Mouse (Mus musculus): ENCODE measurements at regions not wholly inside any gene's neighbourhood (a gene's known extent, or its start where the extent isn't known, plus 50 kb on each side); places are given as distances from the start of the nearest gene placed in this dataset.

DNA sequence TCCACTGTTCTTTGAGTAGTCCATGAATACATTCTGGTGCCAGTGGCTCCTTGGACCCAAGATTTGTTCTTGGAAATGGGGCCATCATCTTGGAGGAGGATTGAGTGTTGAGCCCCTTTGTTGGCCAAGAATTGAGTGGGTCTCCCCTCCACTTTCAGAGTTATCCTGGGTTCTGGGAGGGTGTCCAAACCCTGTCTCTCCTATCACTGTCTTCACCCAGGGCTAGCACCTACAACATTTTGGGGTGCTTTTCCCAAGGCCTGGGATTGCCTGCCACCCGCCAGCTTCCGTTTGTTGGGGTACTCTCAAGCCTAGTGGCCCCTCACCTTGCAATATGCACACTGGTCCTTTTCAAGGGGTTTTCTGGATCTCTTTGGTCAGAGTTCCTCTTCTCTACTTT is 568.8 kb upstream of the Tbl1xr1 start:
- no peak for DNase-seq (ENCODE audit: low read depth)

DNA sequence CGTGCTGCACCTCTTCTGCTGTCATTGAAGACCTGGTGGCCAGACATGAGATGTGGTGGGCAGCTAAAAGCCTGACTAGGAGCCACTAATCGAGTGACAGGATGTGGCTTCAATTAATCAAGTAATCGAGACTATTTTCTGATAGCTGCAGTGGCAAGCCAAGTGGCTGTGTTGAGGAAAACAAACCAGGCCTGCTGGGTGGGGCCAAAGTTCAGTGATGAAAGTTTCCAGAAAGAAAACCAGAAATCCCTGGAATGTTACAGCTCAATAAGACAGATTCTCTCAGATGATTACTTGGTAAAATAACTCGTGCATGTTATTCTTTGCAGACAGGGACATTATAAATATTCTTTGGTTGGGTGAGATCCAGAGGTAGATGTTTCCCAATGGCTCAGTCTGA is 564.4 kb upstream of the Tbl1xr1 start:
- no peak for DNase-seq (ENCODE audit: low read depth)

DNA sequence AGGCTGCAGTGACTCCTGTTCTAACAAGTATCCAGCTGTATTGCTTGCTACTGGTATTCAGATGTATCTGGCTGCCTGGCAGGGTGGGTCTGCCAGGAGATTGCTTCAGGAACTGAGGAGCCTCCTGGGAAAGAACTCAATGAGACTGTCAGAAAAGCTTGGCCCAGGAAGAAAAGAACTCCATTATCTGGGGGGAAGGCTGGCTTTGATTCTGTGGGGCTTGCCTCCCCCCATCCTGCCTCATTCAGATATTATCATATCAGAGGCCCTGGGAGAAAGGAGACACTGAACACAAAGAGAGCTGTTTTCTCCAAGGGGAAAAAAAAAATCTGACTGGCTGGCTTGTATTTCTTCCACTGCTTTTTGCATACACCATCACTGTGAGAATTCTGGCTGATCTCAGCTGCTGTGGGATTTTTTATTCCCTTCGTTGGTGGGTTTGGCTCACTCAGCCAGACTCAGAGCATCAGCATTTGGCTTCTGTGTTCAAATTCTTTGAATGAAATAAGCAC is 552.0 kb upstream of the Tbl1xr1 start:
- no peak for DNase-seq (ENCODE audit: low read depth)

DNA sequence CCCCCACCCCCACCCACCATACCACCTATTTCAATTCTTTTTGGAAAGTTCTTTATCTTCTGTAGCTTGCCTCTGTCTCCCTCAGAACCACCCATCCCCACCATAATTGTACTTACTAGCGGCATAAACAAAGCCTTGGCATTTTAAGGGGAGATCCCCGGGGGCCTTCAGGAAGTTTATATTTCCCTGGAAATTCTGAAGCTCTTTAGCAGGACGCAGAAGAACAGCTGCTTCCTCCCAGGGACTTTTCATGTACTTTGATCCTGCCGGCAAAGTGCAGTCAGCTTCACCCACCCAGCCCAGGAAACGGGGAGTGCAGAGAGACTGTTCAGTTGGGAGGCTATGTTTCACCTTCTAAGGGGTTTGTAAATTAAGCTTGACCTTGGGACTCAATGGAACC is 545.6 kb upstream of the Tbl1xr1 start:
- no peak for DNase-seq (ENCODE audit: low read depth)

DNA sequence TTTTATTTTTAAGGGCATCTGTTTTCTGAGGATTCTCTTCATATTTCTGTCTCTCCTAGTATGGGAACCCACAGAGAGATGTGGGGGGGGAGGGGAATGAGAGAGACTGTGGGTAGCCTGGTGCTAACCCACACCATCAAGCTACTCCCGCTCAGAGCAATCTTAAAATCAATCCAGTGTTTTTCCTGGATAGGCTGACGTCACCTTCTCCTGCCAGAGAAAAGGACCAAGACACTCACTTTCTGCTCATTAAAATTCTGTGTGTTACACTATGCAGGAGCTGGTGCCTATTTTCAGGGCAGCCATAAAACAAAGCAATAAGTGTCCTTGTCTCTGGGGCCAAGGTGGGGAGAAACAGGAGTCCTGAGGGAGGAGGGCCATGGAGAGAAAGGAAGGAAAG is 537.3 kb upstream of the Tbl1xr1 start:
- no peak for DNase-seq (ENCODE audit: low read depth)

DNA sequence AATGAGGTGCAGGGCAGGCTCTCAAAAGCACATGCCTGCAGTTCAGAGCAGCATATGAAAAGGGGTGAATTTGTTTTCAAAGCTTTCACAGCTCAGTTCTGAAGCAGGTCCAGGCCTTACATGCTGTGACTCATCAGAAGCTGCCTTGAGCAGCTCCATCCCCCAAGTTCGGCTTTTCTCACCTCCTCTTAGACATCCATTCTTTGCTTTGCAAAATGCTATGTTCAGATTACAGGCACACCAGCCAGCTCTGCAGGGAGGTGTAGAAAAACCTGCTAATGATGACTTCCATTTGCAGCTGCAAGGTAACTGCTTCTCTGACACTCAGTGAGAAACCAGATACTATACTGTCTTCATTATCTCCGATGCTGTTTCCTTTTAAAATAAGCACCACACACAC is 532.0 kb upstream of the Tbl1xr1 start:
- DNase-seq (ENCODE audit: low read depth) = no peak

DNA sequence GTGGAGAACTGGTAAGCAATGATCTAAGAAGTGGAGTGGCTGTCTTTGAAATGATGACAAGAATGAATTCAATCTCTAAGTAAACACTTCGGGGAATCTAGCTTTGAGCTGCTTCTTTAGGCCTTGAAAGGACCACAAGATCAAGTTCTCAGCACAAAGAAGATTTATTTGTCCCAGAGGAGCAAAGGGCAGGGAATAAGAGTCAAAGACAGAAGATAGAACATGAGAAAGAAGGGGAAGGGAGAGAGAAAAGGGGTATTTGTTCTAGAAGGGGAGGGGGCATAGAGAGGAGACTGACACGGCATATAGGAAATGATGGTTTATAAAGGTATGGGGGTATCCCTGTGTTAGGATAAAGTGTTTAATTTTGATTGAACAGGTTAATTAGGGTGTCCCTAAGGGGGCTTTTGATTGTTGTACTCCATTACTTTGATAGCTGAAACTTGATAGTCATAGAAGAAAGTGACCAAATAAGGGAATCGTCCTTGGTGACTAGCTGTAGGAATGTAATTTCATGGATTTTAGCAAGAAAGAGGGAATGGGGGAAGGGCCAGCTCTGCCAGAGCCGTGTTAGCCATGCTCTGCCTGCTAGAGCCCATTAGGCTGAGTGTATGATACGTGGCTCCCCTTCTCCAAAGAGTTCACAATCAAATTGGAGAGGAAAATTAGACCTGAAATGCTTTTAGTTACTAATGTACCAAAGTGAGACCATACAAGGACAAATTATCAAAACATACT is 531.1 kb upstream of the Tbl1xr1 start:
- no peak for DNase-seq (ENCODE audit: low read depth)

DNA sequence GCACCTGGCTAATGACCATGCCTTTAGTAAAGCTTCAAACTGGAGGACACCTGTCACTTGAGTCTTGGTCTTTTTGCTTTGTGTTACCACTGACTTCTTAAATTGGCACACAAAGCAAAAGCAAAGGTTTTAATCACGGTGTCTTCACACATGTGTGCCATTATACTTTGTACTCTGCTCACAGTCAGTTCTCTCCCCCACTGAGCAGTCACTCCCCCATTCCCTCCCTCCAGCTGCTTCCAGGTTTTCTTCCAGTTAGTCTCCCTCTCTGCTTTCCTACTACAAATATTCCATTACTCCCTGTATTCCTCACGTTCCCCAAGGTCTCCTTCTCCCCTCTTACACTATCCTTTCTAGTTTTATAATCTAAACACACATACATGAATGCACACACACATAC is 530.0 kb upstream of the Tbl1xr1 start:
- no peak for DNase-seq (ENCODE audit: low read depth)

DNA sequence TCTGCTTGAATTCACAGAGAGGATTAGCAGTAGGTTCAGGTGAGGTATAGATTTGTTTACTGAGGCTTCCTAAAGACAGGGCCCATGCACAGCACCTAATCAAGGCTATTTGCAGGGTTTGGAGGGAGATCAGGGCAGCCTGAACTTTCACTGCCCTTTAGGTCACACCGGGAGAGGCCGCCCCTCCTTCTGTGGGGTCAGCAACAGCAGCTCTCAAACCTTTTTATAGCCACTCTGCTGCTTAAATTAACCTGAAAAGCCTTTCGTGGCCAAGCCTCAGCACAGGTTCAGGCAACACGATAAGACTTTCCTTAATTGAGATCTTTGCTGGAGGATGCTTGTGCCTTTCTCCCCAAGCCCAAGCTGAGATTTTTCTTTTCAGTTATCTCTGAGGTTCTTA is 526.8 kb upstream of the Tbl1xr1 start:
- no peak for DNase-seq (ENCODE audit: low read depth)

DNA sequence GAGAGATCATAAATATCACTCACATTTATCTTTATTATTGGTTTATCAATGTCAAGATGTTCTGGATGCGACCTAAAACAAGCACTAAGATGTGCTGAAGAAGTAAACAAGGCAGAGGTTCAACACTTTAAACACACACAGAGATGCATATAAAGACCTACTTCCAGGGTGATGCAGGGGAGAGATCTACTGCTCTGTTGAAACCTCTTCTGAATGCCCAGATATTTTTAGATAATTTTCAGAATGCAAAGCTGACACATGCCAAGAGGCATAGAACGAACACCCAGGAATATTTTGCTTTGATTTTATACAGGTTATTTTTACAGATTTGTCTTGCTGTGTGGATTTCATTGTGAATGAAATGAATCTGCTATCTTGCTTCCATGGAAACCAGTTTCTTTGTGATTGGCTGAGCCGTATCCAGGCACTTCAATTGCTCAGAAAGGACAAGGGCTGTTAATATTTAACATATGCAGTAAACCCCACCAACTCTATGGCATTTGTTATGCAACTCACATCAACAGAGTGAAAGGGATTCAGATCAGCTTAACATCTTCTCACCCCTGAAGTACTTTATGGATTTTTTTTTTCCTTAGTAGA is 523.2 kb upstream of the Tbl1xr1 start:
- no peak for DNase-seq (ENCODE audit: low read depth)

DNA sequence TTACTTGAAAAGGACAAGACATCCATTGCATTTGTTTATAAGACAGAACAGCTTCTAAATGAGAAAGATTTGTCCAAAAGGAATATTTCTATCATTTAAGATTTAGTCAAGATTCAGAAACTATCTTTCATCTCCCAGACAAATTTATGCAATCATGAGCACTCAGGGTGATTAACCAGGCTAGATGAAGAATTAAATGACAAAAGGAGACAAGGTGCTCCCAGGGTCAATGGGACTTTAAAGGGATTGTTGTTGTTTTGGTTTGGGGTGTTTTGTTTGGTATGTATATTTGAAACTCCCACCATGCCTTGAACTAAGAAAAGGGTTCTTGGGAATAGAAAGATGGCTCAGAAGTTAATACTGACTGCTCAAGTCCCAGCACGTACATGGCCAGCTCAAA is 522.6 kb upstream of the Tbl1xr1 start:
- no peak for DNase-seq (ENCODE audit: low read depth)

DNA sequence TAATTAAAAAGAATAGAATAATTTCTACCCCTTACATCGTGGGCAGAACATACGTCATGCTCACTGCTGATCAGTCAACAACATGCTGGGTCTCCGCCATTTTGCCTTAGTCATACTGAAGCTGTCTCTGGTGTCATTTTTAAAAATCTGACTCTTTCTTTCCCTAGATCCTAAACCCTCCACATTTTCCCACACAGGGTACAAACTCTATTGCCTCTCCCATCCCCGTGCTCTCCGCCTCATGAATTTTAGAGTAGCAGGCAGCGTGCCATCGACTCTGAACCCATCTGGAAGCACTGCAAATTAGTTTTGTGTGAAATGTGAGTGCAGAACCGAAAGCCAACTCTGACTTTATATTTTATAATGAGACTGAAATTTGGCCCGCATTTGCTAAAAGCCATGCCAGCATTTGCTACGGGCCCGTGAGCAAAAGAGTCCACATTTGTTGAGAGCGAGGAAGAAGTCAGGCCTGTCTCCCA is 518.5 kb upstream of the Tbl1xr1 start:
- DNase-seq (ENCODE audit: low read depth) = no peak

DNA sequence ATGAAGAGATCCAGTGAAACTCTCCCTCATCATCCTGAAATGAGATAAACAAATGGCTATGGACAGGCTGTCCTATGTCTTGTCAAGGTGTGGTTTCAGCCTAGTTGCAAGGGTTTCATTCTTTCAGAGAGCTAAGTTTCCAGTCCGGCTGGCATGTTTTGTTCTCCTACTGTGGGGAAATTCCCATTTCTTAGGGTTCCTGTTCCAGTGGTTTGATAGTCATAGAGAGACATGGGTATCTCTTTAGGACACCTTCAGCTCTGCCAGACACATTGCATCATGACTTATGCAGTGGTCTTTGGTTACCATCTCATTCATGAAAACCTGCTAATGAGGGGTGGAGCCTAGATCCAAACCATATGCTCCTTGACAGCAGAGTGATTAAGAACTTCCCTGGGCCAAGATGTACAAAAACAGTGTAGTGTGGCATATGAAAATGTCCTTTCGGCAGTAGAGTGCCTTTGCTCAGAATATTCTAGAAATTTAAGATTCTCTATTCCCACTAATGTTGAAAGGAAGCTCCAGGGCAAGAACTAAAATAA is 513.6 kb upstream of the Tbl1xr1 start:
- peak; percentile 29 for DNase-seq (ENCODE audit: low read depth)

DNA sequence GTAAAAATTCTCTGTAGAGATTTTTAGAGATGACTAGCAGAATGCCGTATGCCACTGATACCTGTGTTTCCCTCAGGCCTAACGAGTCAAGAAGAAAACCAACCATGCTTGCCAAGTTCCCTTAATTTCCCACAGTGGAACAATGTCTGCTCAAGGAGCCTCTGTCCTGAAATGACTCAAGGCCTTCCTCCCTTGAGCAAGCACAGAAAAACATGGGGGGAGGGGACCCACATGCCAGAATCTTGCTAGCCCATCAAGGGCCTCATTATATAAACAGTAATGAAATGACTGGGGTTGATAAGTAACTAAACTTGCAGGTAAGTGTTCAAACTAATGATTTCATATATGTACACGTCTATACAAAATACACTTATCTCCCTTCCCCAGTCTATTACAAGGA is 513.0 kb upstream of the Tbl1xr1 start:
- DNase-seq (ENCODE audit: low read depth) = peak; percentile 57

DNA sequence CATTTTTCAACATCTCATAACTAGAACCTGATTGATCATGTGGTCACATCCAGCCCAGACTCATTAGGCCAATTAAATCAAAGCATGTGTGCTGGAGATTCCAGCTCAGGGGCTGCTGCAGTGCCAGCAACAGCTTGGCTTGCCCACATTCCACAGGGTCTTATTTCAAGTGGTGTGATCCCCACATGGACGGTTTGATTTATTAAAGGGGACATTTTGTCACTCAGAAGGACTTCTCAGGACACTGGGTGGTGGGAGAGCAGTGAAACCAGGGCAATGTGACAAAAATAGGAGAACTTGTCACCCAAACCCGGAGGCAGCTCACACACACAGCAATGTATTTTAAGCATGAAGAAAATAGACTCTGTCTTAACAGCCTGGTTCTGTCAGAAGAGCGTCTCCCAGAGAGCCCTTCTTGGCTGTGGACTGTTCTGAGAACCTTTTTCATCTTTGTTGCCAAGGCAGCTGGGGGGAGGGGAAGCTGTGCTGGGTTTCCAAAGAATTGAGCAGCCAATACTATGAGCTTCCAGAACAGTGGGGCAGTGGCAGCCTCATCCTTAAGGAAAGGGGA is 512.2 kb upstream of the Tbl1xr1 start:
- peak; percentile 4 for DNase-seq (ENCODE audit: low read depth)

DNA sequence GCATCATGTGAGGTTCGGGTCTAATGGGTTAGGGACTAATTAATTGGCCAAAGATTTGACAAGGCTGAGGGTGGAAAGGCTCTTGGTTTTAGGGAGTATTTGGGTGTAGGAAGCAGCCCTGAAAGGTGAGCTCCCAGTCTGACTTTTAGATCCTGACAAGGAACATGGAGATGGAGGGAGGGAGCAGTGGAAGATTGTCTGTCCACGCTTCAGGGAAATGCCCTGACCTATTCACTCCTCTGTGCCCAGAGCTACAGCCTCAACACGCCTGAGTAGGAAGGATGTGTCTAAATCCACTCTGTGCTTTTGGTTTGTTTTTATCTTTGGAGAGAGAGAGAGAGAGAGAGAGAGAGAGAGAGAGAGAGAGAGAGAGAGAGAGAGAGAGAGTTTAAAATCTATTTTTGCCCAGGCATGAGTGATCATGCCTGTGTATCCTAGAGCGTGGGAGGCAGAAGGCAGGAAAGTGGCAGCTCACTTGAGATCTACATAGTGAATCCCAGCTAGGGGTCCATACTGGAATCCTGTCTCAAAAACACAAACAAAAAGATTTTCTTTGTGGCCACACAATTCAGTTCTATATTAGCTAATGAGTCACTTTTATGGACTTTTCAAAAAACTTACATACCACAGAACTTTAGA is 511.5 kb upstream of the Tbl1xr1 start:
- DNase-seq (ENCODE audit: low read depth) = no peak

DNA sequence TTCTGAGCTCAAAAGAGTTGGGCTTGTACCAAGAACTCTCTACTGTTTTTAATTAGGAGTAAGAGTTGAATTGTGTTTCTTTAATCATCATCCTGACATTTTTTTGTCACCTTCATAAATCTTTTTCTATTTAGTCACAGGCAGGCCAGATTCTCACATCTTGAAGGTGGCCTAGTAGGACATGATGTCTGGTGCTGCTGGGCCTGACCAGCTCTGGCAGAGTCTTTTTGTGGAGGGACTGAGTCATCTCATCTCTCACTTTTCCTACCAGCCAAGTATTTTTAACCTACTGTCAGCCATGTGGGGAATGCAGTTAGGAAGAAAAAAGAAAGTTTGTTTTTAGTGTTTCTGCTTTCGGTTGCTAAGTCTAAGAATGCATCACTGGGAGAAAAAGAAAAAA is 506.7 kb upstream of the Tbl1xr1 start:
- DNase-seq (ENCODE audit: low read depth) = no peak

DNA sequence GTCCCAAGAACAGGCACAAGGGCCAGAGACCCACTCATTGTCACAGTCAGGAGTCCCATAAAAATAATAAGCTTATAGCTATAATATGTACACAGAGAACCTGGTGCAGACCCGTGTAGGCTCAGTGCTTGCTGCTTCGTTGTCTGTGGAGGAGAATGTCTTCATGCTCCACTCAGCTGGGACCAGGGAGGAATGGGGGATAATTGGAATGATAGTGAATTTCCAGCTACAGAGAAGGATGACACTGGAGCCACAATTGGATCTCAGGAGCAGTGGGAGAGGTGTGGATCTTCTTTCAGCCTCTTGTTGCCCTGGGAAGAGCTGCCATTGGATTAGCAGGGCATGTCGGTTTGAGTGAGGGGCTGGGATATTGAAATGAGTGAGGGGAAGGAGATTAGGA is 497.8 kb upstream of the Tbl1xr1 start:
- DNase-seq (ENCODE audit: low read depth) = no peak

DNA sequence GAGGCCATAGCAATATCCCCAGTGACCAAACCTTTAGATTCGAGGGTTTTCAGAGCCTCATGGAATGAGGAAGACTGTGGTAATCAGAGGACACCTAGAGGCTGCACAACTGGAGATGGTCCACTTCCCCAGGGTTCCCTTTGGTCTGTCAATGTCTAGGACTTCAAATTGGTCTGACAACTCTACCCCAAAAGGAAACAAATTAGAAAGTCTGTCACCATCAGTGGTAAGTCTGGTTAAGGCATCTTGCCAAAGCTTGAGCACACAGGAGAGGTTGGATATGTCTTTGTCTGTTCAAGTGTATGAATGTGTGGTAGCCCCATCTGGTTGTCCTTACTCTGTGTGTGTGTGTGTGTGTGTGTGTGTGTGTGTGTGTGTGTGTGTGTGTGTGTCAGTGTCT is 494.3 kb upstream of the Tbl1xr1 start:
- no peak for DNase-seq (ENCODE audit: low read depth)

DNA sequence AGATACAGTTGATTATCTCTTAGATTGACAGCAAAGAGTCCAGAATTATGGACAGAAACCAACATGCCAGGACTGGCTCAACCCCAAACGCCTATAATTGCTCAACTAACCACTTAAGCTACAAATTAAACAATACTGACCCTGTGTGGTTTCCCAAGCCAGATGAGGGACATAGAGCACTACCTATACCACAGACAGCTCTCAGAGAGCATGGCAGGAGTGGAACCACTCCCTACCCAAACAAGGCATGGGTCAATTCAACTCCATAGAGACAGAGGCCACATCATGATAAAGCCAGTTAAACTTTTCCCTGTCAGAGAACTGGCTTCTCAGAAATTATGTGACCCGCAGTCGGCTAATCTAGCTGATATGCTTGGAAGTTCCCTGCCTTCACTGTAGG is 490.7 kb upstream of the Tbl1xr1 start:
- no peak for DNase-seq (ENCODE audit: low read depth)

DNA sequence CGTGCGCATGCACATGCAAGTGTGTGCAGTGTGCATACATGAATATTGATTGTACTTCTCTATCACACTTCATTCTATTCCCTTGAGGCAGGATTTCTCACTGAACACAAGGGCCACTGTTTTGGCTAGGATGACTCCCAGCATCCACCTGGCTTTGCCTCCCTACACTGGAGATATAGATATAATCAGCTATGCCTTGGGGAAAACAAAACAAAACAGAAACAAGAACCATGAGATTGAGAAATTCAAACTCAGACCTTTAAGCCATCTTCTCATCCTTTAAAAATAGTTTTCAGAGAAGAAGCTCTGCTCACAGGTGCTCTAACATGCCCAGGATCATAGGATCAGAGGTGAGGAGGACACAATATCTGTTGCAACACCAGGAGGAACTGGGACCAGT is 469.6 kb upstream of the Tbl1xr1 start:
- DNase-seq (ENCODE audit: low read depth) = no peak

DNA sequence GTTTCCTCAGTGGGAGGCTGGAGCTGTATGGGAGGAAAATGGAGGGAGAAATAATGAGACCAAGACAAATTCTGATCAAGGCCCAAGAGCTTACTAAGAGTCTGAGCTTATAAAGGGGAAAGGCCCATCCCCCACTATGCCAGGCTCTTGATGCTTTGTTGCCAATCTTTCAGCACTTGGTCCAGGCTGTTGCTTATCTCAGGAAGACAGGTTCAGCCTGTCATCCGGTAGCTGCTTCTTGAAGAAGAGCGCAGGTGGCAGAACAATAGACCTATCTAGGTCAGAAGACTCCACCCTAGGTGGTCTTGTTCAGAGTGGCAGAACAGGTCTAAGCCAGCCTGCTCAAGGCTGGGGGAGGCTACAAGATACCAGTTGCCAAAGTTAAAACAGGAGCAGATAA is 466.2 kb upstream of the Tbl1xr1 start:
- DNase-seq (ENCODE audit: low read depth) = no peak

DNA sequence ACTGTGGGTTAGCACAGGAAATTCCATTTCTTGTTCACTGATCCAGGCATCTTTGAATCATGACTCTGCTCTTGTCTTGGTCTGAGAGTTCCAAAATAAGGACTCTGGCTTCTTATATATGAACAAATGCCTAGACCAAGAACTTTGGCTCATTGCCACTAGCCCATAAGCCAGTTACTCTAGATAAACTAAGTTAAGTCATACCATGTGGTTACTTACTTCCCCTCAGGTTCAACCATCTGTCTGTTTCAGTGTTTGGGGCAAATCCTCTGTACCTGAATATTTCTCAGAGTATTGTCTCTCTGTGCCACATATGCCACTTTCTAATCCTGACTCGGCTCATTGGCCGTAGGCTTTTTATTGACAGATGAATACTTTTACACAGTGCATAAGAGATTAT is 454.7 kb upstream of the Tbl1xr1 start:
- no peak for DNase-seq (ENCODE audit: low read depth)
